Mouse (Mus musculus): Measurements from ENCODE around the gene Il33.

GRCm38 (mm10) chr19:29978847-29979246, 53.9 kb downstream of the Il33 start:
- TF ChIP-seq CTCF (IDR thresholded peaks at IDR 0.05; ENCODE audit: low read depth, low read length) (no peak), POLR2A (IDR thresholded peaks at IDR 0.05; ENCODE audit: borderline replicate concordance, low read depth, low read length) (no peak)

Measured in bone marrow macrophage, adult 2 months (primary cell).